Mouse (Mus musculus) midbrain, postnatal 0 days (tissue): Measurements from ENCODE around the gene Zfp365. TPM values are rescaled to one million over a fixed set of nuclear protein-coding genes. Genes with fewer than 3 reads are reported as not detected.

Experiments used
- ATAC-seq: fragments of 200-750 bp; cut with Nextera tagmentation; 2 replicates; pipeline ENCODE4 v1.8.0; 2017; ENCODE audit warnings: moderate number of reproducible peaks, mild to moderate bottlenecking, moderate TSS enrichment, moderate library complexity; ENCODE audit not compliant: low FRiP score
- DNase-seq: peaks from one replicate; pipeline ENCODE4 v3.0.0-alpha.2; 2015; ENCODE audit warnings: low spot score
- H3K27ac ChIP-seq: fragments of 300-500 bp; sonication (generic); 2 replicates; pipeline ENCODE4 v1.5.1; 2014; ENCODE audit warnings: low read depth, mild to moderate bottlenecking, low read length, mixed read lengths
- H3K27me3 ChIP-seq: fragments of 300-500 bp; sonication (generic); 2 replicates; pipeline ENCODE4 v1.6.1; 2014; ENCODE audit warnings: low read length, control low read depth, mixed read lengths; ENCODE audit not compliant: insufficient read depth
- H3K36me3 ChIP-seq: fragments of 300-500 bp; sonication (generic); 2 replicates; pipeline ENCODE4 v1.6.1; 2014; ENCODE audit warnings: low read length, control low read depth, mixed read lengths; ENCODE audit not compliant: insufficient read depth
- H3K4me1 ChIP-seq: fragments of 300-500 bp; sonication (generic); 2 replicates; pipeline ENCODE4 v1.6.1; 2014; ENCODE audit warnings: mild to moderate bottlenecking, control low read depth, antibody characterized with exemption, low read length, mixed read lengths; ENCODE audit not compliant: insufficient read depth
- H3K4me2 ChIP-seq: fragments of 300-500 bp; sonication (generic); 2 replicates; pipeline ENCODE4 v1.6.1; 2014; ENCODE audit warnings: low read depth, mild to moderate bottlenecking, low read length, mixed read lengths; ENCODE audit not compliant: poor library complexity, severe bottlenecking
- H3K4me3 ChIP-seq: fragments of 300-500 bp; sonication (generic); 2 replicates; pipeline ENCODE4 v1.5.1; 2014; ENCODE audit warnings: low read depth, mild to moderate bottlenecking, low read length, moderate library complexity
- H3K9ac ChIP-seq: fragments of 300-500 bp; sonication (generic); replicated peaks from 2 replicates; pipeline ENCODE4 v1.6.1; 2014; ENCODE audit warnings: mild to moderate bottlenecking, low read length, moderate library complexity, mixed read lengths; ENCODE audit not compliant: poor library complexity, severe bottlenecking
- H3K9me3 ChIP-seq: fragments of 300-500 bp; sonication (generic); 2 replicates; pipeline ENCODE4 v1.6.1; 2016; ENCODE audit warnings: low read length, control low read depth
- CTCF ChIP-seq: IDR thresholded peaks from 2 replicates; pipeline ENCODE4 v1.5.1; 2016; ENCODE audit warnings: antibody characterized with exemption, mild to moderate bottlenecking
- WGBS: fragments of 180-500 bp; shearing (Covaris S2); extraction: QIAGEN DNeasy Blood & Tissue Kit; methylation state at CpG from one replicate; pipeline ENCODE4 v1.1.7; 2014; 5-methylcytosine and 5-hydroxymethylcytosine counted together
- polyA plus RNA-seq: library from polyadenylated mRNA; unstranded; fragments of >200 nt; fragmentation: Nextera tagmentation; extraction: Ambion mirVana; gene quantifications from 2 replicates; pipeline ENCODE4 v1.2.1, GENCODE M21; 2015
- total RNA-seq: library from RNA; depleted of rRNA; stranded (reverse); fragments of >200 nt; gene quantifications from 2 replicates; pipeline ENCODE4 v1.2.3, GENCODE M21; 2014; rRNA removed

Zfp365 gene
- total RNA-seq (15.2 and 17.4 TPM in 2 replicates), polyA plus RNA-seq (7.9 and 9.1 TPM in 2 replicates)

- Histone ChIP-seq H3K4me3 (peak within 1 kb of the TSS; percentile 64), H3K9ac (peak within 1 kb of the TSS; percentile 81), H3K27me3 (no peaks in the 10 kb centered on the region), H3K9me3 (no peaks in the 10 kb centered on the region), H3K4me1 (no peaks in the 10 kb centered on the region), H3K36me3 (peaks cover 9% of the 10 kb centered on the region), H3K27ac (peak within 1 kb of the TSS; percentile 77), H3K4me2 (peak within 1 kb of the TSS; percentile 79)
- 1% methylated on average over 37 of the region's 43 CpGs for WGBS
- DNase-seq: peak; percentile 95
- peak; percentile 92 for ATAC-seq
- TF ChIP-seq CTCF: no peak
These were observed at the start of gene Zfp365 for GRCm38 (mm10) chr10:67912337-67912776. Gene Zfp365, minus strand, starts transcription at chr10:67912662.

- no peak for TF ChIP-seq CTCF
- ATAC-seq: no peak
- H3K27ac ChIP-seq: no peak overlapping the region
- WGBS: 64% methylated on average over 3 of the region's 3 CpGs
- no peaks in the 10 kb centered on the region for H3K27me3 ChIP-seq
- no peak overlapping the region for H3K4me3 ChIP-seq
- no peaks in the 10 kb centered on the region for H3K36me3 ChIP-seq
- no peaks in the 10 kb centered on the region for H3K9me3 ChIP-seq
- no peak overlapping the region for H3K4me2 ChIP-seq
- no peak for DNase-seq
- H3K9ac ChIP-seq: no peak overlapping the region
- no peaks in the 10 kb centered on the region for H3K4me1 ChIP-seq
These were observed 47.5 kb upstream of the Zfp365 start for GRCm38 (mm10) chr10:67959982-67960381.

DNA sequence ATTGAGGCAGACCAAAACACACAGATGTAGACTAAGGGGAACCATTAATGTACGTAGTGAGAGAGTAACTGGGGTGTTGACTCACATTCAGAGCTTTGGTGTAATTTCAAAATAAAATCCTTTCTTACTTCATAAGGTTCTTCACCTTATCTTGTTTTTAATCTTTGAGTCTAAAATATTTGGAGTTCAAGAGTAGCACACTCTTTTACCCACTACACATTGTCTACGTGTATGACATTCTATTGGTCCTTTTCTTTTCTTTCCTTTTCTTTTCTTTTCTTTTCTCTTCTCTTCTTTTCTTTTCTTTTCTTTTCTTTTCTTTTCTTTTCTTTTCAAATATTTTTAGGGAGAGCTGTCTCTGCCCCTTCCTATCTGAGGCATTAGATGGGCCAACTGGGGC is 43.5 kb upstream of the Zfp365 start:
- Histone ChIP-seq H3K4me3 (no peak overlapping the region), H3K27ac (no peak overlapping the region), H3K4me1 (no peaks in the 10 kb centered on the region), H3K36me3 (no peaks in the 10 kb centered on the region), H3K9me3 (no peaks in the 10 kb centered on the region), H3K27me3 (no peaks in the 10 kb centered on the region), H3K4me2 (no peak overlapping the region), H3K9ac (no peak overlapping the region)
- WGBS: 93% methylated on average over 2 of the region's 2 CpGs
- ATAC-seq: no peak
- DNase-seq: no peak
- TF ChIP-seq CTCF: no peak

DNA sequence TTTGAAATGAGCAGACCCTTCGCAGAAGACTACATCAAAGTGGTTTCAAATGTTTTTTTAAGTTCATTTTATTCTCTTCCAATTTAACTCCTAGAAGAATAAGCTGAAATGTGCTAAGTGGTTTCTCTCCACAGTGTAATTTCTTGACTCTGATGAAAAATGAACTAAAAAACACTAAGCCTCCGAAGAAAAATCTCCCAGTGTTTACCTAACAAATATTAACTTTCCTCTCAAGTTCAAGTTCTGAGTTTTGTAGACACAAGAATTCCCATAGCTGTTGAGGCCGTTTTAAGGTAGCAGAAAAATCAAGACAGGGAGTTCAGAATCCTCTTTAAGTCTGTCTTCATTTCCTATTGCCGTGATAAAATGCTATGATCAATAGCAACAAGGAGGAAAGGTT is 39.2 kb upstream of the Zfp365 start:
- DNase-seq (no peak), ATAC-seq (no peak)
- Histone ChIP-seq H3K4me1 (no peaks in the 10 kb centered on the region), H3K9ac (no peak overlapping the region), H3K27ac (no peak overlapping the region), H3K9me3 (no peaks in the 10 kb centered on the region), H3K4me2 (no peak overlapping the region), H3K36me3 (no peaks in the 10 kb centered on the region), H3K4me3 (no peak overlapping the region), H3K27me3 (no peaks in the 10 kb centered on the region)
- WGBS: 79% methylated on average over 4 of the region's 4 CpGs
- no peak for TF ChIP-seq CTCF

DNA sequence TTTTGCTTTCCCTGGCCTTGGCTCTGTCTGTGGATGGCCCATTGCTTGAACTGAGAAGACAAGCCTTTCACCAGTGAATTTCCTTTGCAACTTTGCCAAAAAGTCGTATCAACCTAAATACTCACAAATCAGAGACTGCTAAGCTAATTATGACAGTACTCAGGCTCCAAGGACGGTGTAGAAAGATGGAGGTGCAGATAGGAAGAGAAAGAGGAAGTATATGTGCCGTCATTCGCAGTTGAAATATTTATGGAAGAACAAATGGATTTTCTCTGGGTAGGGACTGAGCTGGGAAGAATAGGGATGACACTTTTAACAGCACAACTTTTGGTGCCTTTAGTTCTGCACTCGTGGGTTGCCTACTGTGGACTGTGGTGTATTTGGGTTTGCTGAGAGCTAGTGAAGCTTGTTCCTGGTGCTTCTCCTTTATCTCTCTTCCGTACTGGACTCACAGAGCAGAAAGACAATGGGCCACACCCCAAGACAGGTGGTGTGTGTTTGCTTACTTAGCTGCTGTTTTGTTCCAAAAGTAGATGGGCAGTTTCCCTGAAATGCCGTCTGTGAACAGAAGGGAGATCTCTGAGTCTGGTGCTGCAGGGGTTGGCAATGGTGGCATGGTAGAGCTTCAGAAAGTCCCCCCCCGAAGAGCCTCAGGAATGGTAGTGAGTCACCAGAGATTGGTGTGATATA is 37.7 kb upstream of the Zfp365 start:
- Histone ChIP-seq H3K4me1 (no peaks in the 10 kb centered on the region), H3K27me3 (no peaks in the 10 kb centered on the region), H3K9me3 (peaks cover 7% of the 10 kb centered on the region; the same call in 1 of the 2 replicates), H3K36me3 (no peaks in the 10 kb centered on the region), H3K4me3 (no peak overlapping the region), H3K4me2 (no peak overlapping the region), H3K27ac (no peak overlapping the region), H3K9ac (no peak overlapping the region)
- ATAC-seq (no peak), DNase-seq (no peak)
- TF ChIP-seq CTCF: no peak
- WGBS: 84% methylated on average over 8 of the region's 8 CpGs

DNA sequence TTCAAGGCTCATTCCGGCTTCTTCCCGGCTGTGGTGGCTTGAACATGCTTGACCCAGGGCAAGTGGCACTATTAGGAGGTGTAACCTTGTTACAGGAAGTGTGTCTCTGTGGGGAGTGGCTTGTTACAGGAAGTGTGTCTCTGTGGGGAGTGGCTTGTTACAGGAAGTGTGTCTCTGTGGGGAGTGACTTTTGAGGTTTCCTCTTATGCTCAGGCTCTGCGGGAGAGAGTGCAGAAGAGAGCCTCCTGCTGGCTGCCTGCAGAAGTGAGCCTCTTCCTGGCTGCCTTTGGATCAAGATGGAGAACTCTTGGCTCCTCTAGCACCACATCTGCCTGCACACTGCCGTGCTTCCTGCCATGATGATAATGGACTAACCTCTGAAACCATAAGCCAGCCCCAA is 31.1 kb upstream of the Zfp365 start:
- H3K4me3 ChIP-seq: no peak overlapping the region
- TF ChIP-seq CTCF: no peak
- no peaks in the 10 kb centered on the region for H3K4me1 ChIP-seq
- DNase-seq: no peak
- H3K36me3 ChIP-seq: no peaks in the 10 kb centered on the region
- peaks cover 7% of the 10 kb centered on the region; the same call in 1 of the 2 replicates for H3K9me3 ChIP-seq
- no peak for ATAC-seq
- H3K4me2 ChIP-seq: no peak overlapping the region
- H3K27ac ChIP-seq: no peak overlapping the region
- 89% methylated on average over 4 of the region's 4 CpGs for WGBS
- no peak overlapping the region for H3K9ac ChIP-seq
- no peaks in the 10 kb centered on the region for H3K27me3 ChIP-seq
